Mouse (Mus musculus) splenic B cell, adult 2 months (primary cell): ENCODE results near the gene Tmem202.

ENCODE experiments used
- DNase-seq: peaks from one replicate; pipeline ENCODE4 v3.0.0-alpha.2; 2011; ENCODE audit warnings: low read depth, low spot score
- H3K27me3 ChIP-seq: 2 replicates; pipeline ENCODE4 v1.6.1; 2012; ENCODE audit warnings: mild to moderate bottlenecking, low read length, moderate library complexity, mixed read lengths; ENCODE audit not compliant: control insufficient read depth, poor library complexity, insufficient read depth, severe bottlenecking
- H3K36me3 ChIP-seq: 2 replicates; pipeline ENCODE4 v1.6.1; 2012; ENCODE audit warnings: mild to moderate bottlenecking, low read length, moderate library complexity, mixed read lengths; ENCODE audit not compliant: control insufficient read depth, poor library complexity, insufficient read depth, severe bottlenecking

Tmem202 gene

DNA sequence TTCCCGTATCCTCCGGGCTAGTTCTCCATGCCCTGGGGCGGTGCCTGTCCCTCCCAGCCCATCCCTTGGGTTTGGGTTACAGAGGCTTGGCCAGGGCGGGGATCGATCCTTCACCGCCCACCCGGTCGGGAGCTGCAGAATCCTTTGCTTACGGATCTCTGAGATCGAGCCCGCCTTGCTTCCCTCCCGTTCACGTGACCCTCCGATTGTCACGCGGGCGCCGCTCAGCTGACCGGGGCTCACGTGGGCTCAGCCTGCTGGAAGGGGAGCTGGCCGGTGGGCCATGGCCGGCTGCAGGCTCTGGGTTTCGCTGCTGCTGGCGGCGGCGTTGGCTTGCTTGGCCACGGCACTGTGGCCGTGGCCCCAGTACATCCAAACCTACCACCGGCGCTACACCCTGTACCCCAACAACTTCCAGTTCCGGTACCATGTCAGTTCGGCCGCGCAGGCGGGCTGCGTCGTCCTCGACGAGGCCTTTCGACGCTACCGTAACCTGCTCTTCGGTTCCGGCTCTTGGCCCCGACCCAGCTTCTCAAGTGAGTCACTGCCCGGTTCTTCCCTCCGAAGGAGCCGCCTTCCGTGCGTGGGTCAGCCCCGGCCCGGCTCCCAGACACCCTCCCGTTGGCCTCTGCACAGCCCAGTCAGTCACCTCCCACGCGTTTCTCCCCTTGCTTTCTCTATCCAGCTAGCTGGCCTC lies at the start of gene Tmem202, which contains the start of gene Hexa:
Gene Tmem202, minus strand, starts transcription at position 407 of the 697 bp plus-strand sequence.
Gene Hexa, plus strand, starts transcription at position 100 of the 697 bp plus-strand sequence.
- no peaks in the 10 kb centered on the region for H3K27me3 ChIP-seq
- no peaks in the 10 kb centered on the region; the same call in 1 of the 2 replicates for H3K36me3 ChIP-seq
- peak; percentile 89 for DNase-seq

DNA sequence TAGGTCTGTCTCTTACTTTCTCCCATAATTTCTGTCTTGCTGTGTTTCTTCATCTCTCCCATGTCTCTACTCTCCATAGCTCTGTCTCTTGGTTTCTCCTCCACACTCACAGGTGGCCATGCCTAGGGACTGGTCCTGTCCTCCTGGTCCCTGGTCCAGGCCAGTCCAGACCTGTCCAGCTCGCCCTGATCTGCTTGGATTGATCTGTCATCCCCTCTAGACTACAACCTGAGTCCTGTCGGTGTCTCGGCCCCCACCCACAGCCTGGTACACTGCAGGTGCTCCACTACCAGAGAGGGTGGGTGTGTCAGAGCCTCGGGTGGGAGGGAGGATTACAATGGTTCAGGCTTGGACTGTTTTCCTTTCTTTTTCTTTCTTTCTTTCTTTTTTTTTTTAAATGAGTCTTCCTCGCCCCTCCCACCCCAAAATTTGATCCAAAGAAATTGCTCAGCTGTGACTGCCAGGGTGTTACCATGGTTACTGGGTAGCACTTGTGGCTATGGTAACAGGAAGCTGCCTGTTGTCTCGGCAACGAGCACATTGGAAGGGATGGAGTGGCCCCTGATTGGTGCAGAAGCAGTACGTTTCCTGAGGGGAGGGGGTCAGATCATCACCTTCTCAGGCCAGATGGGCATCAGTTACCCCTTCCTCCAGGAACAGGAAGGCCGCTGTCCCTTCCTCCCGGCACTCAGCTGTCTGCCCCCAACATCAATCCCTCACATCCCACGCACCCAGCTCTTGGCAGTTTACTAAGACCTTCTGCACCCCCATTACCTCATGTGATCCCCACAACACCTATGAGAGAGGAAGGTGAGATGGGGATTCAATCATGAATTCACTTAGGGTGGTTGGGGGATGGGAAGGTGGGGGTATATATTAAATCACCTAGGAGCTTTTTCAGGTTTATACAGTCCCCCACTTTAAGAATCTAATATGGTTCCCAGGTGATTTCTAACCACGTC lies 49.3 kb upstream of the Tmem202 start:
- Histone ChIP-seq H3K27me3 (no peaks in the 10 kb centered on the region), H3K36me3 (no peaks in the 10 kb centered on the region)
- DNase-seq = no peak

DNA sequence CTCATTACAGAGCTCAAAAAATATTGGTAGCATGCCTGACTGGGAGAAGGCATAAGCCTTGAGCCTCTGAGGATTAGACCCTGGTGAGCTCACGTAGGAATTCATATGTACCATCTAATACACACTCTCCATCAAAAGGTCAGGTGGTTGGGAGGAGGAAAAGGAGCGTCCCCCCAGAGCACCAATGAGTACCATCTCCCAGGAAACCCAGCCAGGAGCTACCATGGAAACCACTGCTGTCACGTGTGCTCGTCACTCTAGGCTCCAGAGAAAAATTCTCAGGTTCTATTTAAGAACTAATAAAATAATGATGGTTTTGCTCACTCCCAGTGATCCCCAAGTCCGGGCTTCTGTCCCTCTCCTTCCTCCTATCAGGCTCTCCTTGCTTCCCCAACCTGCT lies 48.6 kb upstream of the Tmem202 start:
- DNase-seq = no peak
- H3K27me3 ChIP-seq = no peaks in the 10 kb centered on the region
- H3K36me3 ChIP-seq = no peaks in the 10 kb centered on the region

DNA sequence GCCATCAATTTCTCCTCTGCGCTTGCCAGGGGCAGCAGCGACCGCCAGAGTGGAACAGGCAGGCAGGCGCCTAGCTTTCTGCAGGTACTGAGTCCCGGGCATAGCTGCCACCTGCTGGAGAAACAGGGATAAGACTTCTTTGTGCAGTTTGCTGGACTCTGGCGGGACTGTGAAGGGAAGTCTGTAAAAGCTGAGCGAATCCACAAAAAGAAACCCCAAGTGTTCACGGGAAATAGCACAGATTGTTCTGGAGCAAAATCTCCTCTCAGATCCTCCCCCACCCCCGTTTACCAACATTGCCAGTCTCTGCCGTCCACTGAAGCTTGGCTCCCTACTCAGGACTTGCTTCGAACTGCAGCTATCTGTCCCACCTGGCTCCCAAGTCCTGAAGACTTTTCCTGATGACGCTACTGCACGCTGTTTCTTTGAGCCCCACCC lies 45.2 kb upstream of the Tmem202 start:
- no peaks in the 10 kb centered on the region for H3K36me3 ChIP-seq
- DNase-seq = peak; percentile 76
- H3K27me3 ChIP-seq = no peaks in the 10 kb centered on the region

DNA sequence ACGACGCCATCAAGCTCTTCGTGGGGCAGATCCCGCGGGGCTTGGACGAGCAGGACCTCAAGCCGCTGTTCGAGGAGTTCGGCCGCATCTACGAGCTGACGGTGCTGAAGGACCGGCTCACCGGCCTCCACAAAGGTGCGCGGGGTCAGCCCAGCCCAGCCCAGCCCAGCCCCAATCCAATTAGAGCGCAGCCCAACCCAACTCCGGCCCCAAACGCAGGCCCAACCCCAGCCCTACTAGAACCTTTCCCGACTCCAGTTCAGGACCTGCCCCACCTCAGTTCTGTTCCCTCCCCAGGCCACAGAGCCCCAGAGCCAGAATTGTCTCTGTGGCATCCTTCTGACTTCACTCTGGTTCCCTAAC lies 38.8 kb upstream of the Tmem202 start:
- H3K27me3 ChIP-seq = 0 out of 2 replicates have a peak, but pooled peaks cover 2% of the 10 kb centered on the region
- no peak for DNase-seq

DNA sequence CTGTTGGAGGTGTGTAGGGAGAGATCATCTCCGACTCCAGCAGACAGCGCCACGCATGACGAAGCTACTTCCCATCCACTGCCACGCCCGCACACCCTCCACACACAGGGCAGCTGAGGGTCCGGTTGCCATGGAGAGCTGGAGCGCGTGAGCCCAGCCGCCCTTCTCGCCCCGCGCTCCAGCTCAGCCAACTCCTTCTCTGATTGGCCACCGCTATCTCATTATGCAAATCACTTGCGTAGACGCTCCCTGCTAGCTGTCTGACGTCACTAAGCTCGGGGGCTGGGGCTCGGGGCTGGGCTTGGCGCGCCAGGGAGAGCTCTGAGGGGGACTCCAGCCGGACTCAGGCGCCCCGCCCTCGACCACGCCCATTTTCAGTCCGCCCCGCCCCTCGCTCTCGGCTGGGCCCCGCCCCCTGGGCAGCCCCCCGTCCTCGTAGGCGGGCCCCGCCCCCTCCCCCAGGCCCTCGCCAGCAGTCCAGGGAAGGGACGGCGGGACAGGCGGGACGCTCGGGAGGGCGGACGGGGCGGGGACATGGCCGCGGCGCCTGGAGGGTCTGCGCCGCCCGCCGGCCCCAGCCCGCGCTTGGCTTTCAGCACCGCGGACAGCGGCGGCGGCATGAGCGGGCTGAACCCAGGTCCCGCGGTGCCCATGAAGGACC lies 38.3 kb upstream of the Tmem202 start, which contains the start of gene Celf6:
Gene Celf6, plus strand, starts transcription at position 74 of the 661 bp plus-strand sequence.
- H3K36me3 ChIP-seq = no peaks in the 10 kb centered on the region
- H3K27me3 ChIP-seq = 0 out of 2 replicates have a peak, but pooled peaks cover 2% of the 10 kb centered on the region
- peak; percentile 70 for DNase-seq

More for the DNA sequence above, 38.8 kb upstream of the Tmem202 start:
- no peaks in the 10 kb centered on the region for H3K36me3 ChIP-seq

DNA sequence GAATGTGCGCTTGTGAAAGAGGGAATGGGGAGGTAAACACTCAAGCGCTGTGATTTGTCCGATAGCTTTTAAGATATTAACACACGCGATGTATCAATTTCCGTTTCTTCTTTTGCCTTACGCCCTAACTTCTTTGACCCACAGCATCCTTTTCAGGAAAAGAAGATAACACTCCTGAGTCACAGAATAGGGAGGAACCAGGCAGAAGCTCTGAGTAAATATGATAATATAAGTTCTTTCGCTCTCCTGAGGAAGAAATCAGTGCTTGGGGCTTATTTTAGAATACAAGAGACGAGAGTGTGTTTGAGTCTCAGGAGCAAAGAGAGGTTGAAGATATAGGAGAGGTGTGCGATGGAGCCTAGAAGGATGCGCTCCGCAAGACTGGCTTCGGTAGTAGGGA lies 37.8 kb upstream of the Tmem202 start:
- H3K36me3 ChIP-seq = no peaks in the 10 kb centered on the region
- DNase-seq = no peak

DNA sequence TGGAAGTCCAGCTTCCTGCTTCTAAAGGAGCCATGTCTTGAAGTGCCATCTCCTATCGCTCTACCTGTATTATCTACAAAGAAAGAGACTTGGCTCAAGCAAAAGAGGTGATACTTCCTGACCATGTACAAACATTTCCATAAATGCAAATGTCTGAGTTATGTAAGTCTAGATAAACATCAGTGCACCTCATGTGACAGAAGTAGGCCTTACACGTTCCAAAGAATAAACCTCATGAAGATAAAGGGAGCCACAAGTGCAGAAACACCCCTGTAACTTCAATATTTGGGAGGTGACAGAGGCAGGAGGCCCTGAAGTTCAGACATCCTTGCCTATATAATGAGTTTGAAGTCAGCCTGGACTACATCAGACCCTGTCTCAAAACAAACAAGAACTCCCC lies 32.2 kb upstream of the Tmem202 start:
- no peak for DNase-seq
- Histone ChIP-seq H3K27me3 (no peaks in the 10 kb centered on the region), H3K36me3 (no peaks in the 10 kb centered on the region)

More for the DNA sequence above, 37.8 kb upstream of the Tmem202 start:
- H3K27me3 ChIP-seq = 0 out of 2 replicates have a peak, but pooled peaks cover 2% of the 10 kb centered on the region

DNA sequence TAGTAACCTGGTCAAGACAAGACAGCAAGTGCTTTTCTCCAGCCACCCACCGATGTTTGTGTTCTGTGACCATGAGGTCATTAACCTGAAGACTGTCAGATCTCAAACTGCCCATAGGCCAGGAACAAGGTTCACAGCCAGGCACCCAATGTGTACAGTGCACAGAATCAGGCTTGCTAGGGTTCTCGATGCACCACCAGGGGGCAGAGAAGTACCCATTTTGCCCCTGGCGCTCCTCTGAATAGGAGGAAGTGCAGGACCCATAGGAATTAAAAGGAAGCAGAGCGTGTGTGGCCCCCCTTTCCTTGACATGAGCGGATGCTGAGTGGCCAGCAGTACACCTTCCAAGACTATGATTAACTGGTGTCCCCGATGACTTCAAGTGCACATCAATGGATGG lies 27.5 kb upstream of the Tmem202 start:
- peak; percentile 88 for DNase-seq
- Histone ChIP-seq H3K36me3 (peaks cover 6% of the 10 kb centered on the region), H3K27me3 (no peaks in the 10 kb centered on the region)

DNA sequence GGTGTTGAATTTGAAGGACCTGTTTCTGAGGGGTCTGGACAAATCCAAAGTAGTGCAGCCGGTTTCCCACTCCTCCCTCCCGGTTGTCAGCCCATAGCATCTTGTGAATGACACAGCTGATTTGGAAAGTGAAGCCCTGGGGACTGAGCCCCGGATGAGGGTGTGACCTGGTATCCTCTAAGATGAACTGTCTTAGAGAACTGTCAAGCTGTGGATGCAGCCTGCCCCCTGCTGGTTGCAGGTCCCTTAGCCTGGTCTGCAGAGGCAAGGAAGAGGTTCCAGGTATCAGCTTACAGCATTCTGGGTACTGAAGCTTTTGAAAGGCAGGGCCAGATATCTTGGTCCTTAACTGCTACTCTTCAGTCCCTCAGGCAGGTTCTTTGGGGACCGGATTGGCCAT lies 26.0 kb upstream of the Tmem202 start:
- H3K27me3 ChIP-seq = no peaks in the 10 kb centered on the region
- H3K36me3 ChIP-seq = peaks cover 11% of the 10 kb centered on the region
- peak; percentile 88 for DNase-seq

DNA sequence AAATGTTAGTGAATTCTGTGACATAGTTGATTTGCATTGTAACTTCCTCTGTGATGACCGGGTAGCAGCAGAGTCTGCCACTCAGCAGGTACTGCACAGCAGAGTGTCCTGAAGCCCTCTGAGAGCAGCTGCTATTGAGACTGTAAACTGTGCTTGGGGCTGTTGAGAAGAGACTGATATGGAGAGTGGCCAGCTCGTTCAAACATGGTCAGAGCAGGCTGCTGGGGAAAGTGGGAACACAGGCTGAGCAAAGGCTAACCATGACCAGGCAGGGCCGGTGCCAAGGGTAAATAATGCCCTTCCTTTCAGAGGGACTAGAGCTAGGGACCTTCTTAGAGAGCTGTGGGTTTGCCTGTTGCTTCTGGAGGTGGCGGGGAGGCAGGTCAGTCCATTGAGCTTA lies 14.1 kb upstream of the Tmem202 start:
- DNase-seq = no peak
- H3K27me3 ChIP-seq = no peaks in the 10 kb centered on the region
- peaks cover 9% of the 10 kb centered on the region for H3K36me3 ChIP-seq

DNA sequence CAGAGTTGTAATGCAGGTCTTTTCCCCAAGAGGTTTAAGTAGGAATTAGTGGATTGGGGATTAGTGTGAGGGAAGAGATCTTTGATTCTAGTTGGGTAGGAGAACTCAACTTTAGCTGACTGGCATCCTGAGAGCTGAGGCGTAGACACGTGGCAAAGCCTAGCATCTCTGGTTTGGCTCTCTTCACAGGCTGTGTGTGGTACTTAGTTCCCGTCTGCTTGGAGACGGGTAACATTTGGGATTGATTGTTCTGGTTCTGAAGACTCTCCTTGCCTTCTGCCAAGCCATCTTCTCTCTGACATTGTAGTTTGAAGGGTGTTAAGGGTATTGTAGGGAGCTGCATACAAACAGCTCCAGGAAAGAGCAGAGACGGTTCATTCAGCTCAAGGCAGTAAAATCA lies 13.0 kb upstream of the Tmem202 start:
- DNase-seq = no peak
- H3K36me3 ChIP-seq = peaks cover 7% of the 10 kb centered on the region; the same call in 1 of the 2 replicates
- no peaks in the 10 kb centered on the region for H3K27me3 ChIP-seq

DNA sequence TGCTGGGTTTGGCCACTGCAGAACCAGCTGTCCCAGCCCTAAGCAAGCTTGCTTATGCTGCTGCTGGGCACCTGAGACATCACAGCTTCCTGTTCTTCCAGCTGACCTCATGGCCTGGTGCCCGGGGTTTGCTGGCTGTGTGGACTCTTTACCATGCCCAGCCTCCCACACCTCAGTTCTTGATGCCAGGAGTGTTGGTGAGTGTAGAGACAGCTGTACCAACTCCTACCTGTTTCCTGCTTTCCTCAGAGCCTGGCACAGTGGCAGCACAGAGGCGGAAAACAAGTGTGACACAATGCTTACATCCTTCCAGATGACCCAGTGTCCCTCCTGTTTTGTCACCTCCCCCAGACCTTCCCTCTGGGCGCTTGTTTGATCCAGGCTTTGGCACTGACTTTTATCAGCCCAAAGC lies 12.0 kb upstream of the Tmem202 start:
- H3K36me3 ChIP-seq = peaks cover 5% of the 10 kb centered on the region; the same call in 1 of the 2 replicates
- DNase-seq = no peak
- H3K27me3 ChIP-seq = no peaks in the 10 kb centered on the region

DNA sequence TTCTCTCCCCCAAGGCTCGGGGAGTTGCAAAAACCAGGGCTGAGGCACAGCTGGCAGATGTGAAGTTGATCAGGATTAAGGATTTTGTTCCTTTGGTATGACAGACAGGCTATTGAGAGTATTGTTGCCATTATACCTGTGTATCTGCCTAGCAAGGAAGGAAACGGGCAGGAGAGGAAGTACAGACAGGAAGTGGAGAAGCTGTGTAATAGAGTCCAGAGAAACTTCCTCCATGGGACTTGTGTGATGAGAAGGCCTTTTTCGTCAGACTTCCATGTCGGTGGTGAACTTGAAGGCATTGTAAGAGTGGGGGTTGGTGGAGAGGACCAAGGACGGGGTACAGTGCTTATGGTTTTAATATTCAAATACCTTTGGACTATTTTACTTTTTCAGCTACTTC lies 11.4 kb upstream of the Tmem202 start:
- Histone ChIP-seq H3K36me3 (peaks cover 2% of the 10 kb centered on the region; the same call in 1 of the 2 replicates), H3K27me3 (no peaks in the 10 kb centered on the region)
- DNase-seq = peak; percentile 31
